Mouse (Mus musculus) C2C12 (cell line): ENCODE measurements around the gene Fer1l5.
A peak's percentile ranks its signal among the peaks of the same experiment; 100 is the strongest.

Experiments
- CEBPB ChIP-seq: IDR thresholded peaks from one replicate; pipeline ENCODE4 v1.6.1; 2011; ENCODE audit warnings: low read depth, mild to moderate bottlenecking, control low read depth, moderate library complexity
- CTCF ChIP-seq: IDR thresholded peaks from one replicate; pipeline ENCODE4 v1.5.1; 2011; ENCODE audit not compliant: control insufficient read depth, insufficient read depth, insufficient read length
- FOSL1 ChIP-seq: IDR thresholded peaks from one replicate; pipeline ENCODE4 v1.8.0; 2011; ENCODE audit warnings: mild to moderate bottlenecking, low read length; ENCODE audit not compliant: poor library complexity, insufficient read depth, severe bottlenecking
- MAX ChIP-seq: IDR thresholded peaks from one replicate; pipeline ENCODE4 v1.6.1; 2011; ENCODE audit warnings: mild to moderate bottlenecking, control low read depth
- MYOD1 ChIP-seq: IDR thresholded peaks from one replicate; pipeline ENCODE4 v1.6.1; 2011; ENCODE audit warnings: low read depth; ENCODE audit not compliant: control insufficient read depth, insufficient read length
- MYOG ChIP-seq: IDR thresholded peaks from one replicate; pipeline ENCODE4 v1.6.1; 2011; ENCODE audit not compliant: control insufficient read depth, insufficient read length; ENCODE audit errors: extremely low read depth
- USF1 ChIP-seq: IDR thresholded peaks from one replicate; pipeline ENCODE4 v1.6.1; 2011; ENCODE audit warnings: low read depth, mild to moderate bottlenecking, control low read depth, moderate library complexity

DNA sequence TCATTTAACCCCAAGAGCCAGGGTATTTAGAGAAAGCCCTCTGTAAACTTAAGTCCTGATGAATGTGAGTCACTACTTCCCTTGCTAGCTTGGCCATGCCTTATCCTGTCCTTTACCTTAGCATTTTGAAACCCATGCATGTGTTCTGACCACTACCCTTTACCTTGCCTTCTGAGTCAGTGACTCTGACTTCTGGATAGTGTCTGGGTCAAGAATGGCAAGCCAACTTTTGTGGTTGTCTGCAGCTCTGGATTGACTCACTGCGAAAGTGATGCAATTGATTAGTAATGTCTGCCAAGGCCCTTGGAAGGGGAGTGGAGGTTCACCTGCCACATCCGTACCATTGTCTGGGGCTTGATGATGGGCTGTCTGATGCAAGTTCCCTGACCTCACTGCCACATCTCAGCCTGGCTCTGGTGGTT is 46.2 kb upstream of the Fer1l5 start:
- TF ChIP-seq MYOG: no peak
- TF ChIP-seq CTCF: no peak
- peak; percentile 28 for TF ChIP-seq MAX
- no peak for TF ChIP-seq USF1
- TF ChIP-seq FOSL1: peak; percentile 49
- TF ChIP-seq CEBPB: peak; percentile 89
- TF ChIP-seq MYOD1: peak; percentile 79
